Mouse (Mus musculus): ENCODE measurements around the gene Nab2.

Gene Nab2

GRCm38 (mm10) chr10:127668093-127669050 lies at the start of gene Nab2:
TSS of gene Nab2 (minus strand) at chr10:127668568.
- peak; percentile 94 for DNase-seq (ENCODE audit: extremely low read depth, insufficient read length, low spot score)

- DNase-seq (ENCODE audit: extremely low read depth, insufficient read length, low spot score), result no peak
Measured at GRCm38 (mm10) chr10:127712736-127713135, 44.4 kb upstream of the Nab2 start.

GRCm38 (mm10) chr10:127710331-127710730 lies 42.0 kb upstream of the Nab2 start:
- no peak for DNase-seq (ENCODE audit: extremely low read depth, insufficient read length, low spot score)

- DNase-seq (ENCODE audit: extremely low read depth, insufficient read length, low spot score), result no peak
Measured at GRCm38 (mm10) chr10:127708850-127709370, 40.5 kb upstream of the Nab2 start.

GRCm38 (mm10) chr10:127707721-127708120 lies 39.4 kb upstream of the Nab2 start:
- no peak for DNase-seq (ENCODE audit: extremely low read depth, insufficient read length, low spot score)

GRCm38 (mm10) chr10:127705783-127706182 lies 37.4 kb upstream of the Nab2 start:
- DNase-seq (ENCODE audit: extremely low read depth, insufficient read length, low spot score), result peak; percentile 28

GRCm38 (mm10) chr10:127704766-127705220 lies 36.4 kb upstream of the Nab2 start, which contains the start of gene Myo1a:
TSS of gene Myo1a (plus strand) at chr10:127705170.
- no peak for DNase-seq (ENCODE audit: extremely low read depth, insufficient read length, low spot score)

GRCm38 (mm10) chr10:127704293-127704692 lies 35.9 kb upstream of the Nab2 start:
- DNase-seq (ENCODE audit: extremely low read depth, insufficient read length, low spot score), result no peak

GRCm38 (mm10) chr10:127703299-127703698 lies 34.9 kb upstream of the Nab2 start:
- no peak for DNase-seq (ENCODE audit: extremely low read depth, insufficient read length, low spot score)

GRCm38 (mm10) chr10:127698966-127699365 lies 30.6 kb upstream of the Nab2 start:
- DNase-seq (ENCODE audit: extremely low read depth, insufficient read length, low spot score), result no peak

- no peak for DNase-seq (ENCODE audit: extremely low read depth, insufficient read length, low spot score)
Measured at GRCm38 (mm10) chr10:127695775-127696174, 27.4 kb upstream of the Nab2 start.

GRCm38 (mm10) chr10:127694636-127695035 lies 26.3 kb upstream of the Nab2 start:
- no peak for DNase-seq (ENCODE audit: extremely low read depth, insufficient read length, low spot score)

- no peak for DNase-seq (ENCODE audit: extremely low read depth, insufficient read length, low spot score)
Measured at GRCm38 (mm10) chr10:127691053-127691452, 22.7 kb upstream of the Nab2 start.

- no peak for DNase-seq (ENCODE audit: extremely low read depth, insufficient read length, low spot score)
Measured at GRCm38 (mm10) chr10:127682886-127683285, 14.5 kb upstream of the Nab2 start.

- no peak for DNase-seq (ENCODE audit: extremely low read depth, insufficient read length, low spot score)
Measured at GRCm38 (mm10) chr10:127679881-127680280, 11.5 kb upstream of the Nab2 start.

- DNase-seq (ENCODE audit: extremely low read depth, insufficient read length, low spot score), result no peak
Measured at GRCm38 (mm10) chr10:127679208-127679607, 10.8 kb upstream of the Nab2 start.

- peak; percentile 69 for DNase-seq (ENCODE audit: extremely low read depth, insufficient read length, low spot score)
Measured at GRCm38 (mm10) chr10:127677591-127678336, 9.4 kb upstream of the Nab2 start.

GRCm38 (mm10) chr10:127676691-127677548 lies 8.6 kb upstream of the Nab2 start:
- DNase-seq (ENCODE audit: extremely low read depth, insufficient read length, low spot score), result peak; percentile 97

GRCm38 (mm10) chr10:127675859-127676398 lies 7.6 kb upstream of the Nab2 start:
- DNase-seq (ENCODE audit: extremely low read depth, insufficient read length, low spot score), result no peak

Data from 3134 (cell line).